Mouse (Mus musculus) forebrain, embryonic 13.5 days (tissue): ENCODE data around the gene Gm7257. TPM values are rescaled to one million over a fixed set of nuclear protein-coding genes. Genes with fewer than 3 reads are reported as not detected.

Experiments
- ATAC-seq: fragments of 200-750 bp; cut with Nextera tagmentation; 2 replicates; pipeline ENCODE4 v1.8.0; 2017
- H3K27ac ChIP-seq: fragments of 300-500 bp; sonication (generic); 2 replicates; pipeline ENCODE4 v1.5.1; 2015; ENCODE audit warnings: inconsistent platforms, mild to moderate bottlenecking, moderate library complexity
- H3K27me3 ChIP-seq: fragments of 300-500 bp; sonication (generic); 2 replicates; pipeline ENCODE4 v1.6.1; 2015; ENCODE audit warnings: mild to moderate bottlenecking, inconsistent platforms
- H3K36me3 ChIP-seq: fragments of 300-500 bp; sonication (generic); 2 replicates; pipeline ENCODE4 v1.6.1; 2015; ENCODE audit warnings: mild to moderate bottlenecking, inconsistent platforms; ENCODE audit not compliant: poor library complexity, severe bottlenecking
- H3K4me1 ChIP-seq: fragments of 300-500 bp; sonication (generic); 2 replicates; pipeline ENCODE4 v1.6.1; 2015; ENCODE audit warnings: inconsistent platforms
- H3K4me2 ChIP-seq: fragments of 300-500 bp; sonication (generic); 2 replicates; pipeline ENCODE4 v1.6.1; 2015; ENCODE audit warnings: inconsistent platforms, mild to moderate bottlenecking, moderate library complexity
- H3K4me3 ChIP-seq: fragments of 300-500 bp; sonication (generic); 2 replicates; pipeline ENCODE4 v1.5.1; 2015; ENCODE audit warnings: mild to moderate bottlenecking, inconsistent platforms
- H3K9ac ChIP-seq: fragments of 300-500 bp; sonication (generic); 2 replicates; pipeline ENCODE4 v1.6.1; 2015; ENCODE audit warnings: mild to moderate bottlenecking, inconsistent platforms
- H3K9me3 ChIP-seq: fragments of 300-500 bp; sonication (generic); replicated peaks from 2 replicates; pipeline ENCODE4 v1.6.1; 2016; ENCODE audit warnings: inconsistent platforms
- WGBS: fragments of 180-500 bp; shearing (Covaris S2); methylation state at CpG from one replicate; pipeline ENCODE4 v1.1.7; 2015; 5-methylcytosine and 5-hydroxymethylcytosine counted together
- polyA plus RNA-seq: library from polyadenylated mRNA; unstranded; fragments of >200 nt; fragmentation: Nextera tagmentation; extraction: Ambion mirVana; gene quantifications from 2 replicates; pipeline ENCODE4 v1.2.1, GENCODE M21; 2015

Gm7257 gene
- polyA plus RNA-seq: not detected in 2 replicates

- ATAC-seq: no peak
- H3K27ac ChIP-seq: no peak within 1 kb of the TSS
- 80% methylated on average over 4 of the region's 4 CpGs for WGBS
- H3K4me2 ChIP-seq: no peak within 1 kb of the TSS
- no peaks in the 10 kb centered on the region for H3K4me1 ChIP-seq
- no peaks in the 10 kb centered on the region for H3K36me3 ChIP-seq
- no peak within 1 kb of the TSS for H3K4me3 ChIP-seq
- H3K9ac ChIP-seq: no peak within 1 kb of the TSS
- H3K27me3 ChIP-seq: no peaks in the 10 kb centered on the region
- peaks cover 23% of the 10 kb centered on the region for H3K9me3 ChIP-seq
These were observed at the start of gene Gm7257 for GRCm38 (mm10) chr9:36431584-36431983. Gene Gm7257 (plus strand): TSS chr9:36431884.

DNA sequence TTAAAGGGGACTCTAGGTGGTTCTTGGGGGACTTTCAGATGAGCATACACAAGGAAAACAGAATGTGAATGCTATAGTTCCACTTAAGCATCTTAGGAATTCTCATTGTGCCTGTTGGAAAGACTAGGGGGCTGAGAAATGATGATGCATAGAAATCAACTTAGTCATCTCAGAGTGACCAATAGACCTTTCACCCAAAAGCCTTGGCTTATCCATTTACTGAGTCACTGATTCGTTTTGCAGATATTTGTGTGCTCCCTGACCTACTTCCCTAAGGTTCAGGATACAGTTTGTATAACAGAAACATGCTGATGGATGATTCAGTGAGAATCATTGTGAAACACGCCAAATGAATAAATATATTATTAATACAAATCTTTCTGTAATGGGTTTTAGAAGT is 28.7 kb upstream of the Gm7257 start:
- Histone ChIP-seq H3K4me2 (no peak overlapping the region), H3K4me1 (no peaks in the 10 kb centered on the region), H3K4me3 (no peak overlapping the region), H3K9ac (no peak overlapping the region), H3K9me3 (peaks cover 18% of the 10 kb centered on the region), H3K27ac (no peak overlapping the region), H3K36me3 (no peaks in the 10 kb centered on the region), H3K27me3 (no peaks in the 10 kb centered on the region)
- WGBS: 53% methylated on average over 2 of the region's 2 CpGs
- no peak for ATAC-seq

DNA sequence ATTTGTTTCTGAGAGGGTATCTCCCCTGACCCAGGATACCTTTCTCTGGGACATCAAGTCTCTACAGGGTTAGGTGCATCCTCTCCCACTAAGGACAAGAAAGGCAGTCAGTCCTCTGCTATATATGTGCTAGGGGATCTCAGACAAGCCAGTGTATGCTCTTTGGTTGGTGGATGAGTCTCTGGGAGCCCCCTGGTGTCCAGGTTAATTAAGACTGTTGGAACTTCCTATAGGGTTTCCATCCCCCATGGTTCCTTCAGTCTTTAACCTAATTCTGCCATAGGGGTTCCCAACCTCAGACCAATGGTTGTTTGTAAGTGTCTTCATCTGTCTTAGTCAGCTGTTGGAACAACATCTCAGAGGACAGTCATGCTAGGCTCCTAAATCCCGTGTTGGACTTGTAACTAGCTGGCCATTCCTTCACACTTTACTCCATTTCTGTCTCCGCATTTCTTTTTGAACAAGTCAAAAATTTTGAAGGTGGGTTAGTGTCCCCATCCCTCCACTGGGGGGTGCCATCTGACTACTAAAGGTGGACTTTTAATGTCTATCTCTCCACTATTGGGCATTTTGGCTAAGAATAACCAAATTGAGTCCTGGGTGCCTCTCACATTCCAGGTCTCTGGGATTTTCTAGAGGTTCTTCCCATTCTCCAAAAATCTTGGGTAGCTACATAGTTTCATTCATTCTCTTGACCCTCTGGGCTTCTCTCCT is 3.5 kb downstream of the Gm7257 start:
- Histone ChIP-seq H3K9me3 (peaks cover 13% of the 10 kb centered on the region), H3K27me3 (no peaks in the 10 kb centered on the region), H3K4me1 (no peaks in the 10 kb centered on the region), H3K4me2 (no peak overlapping the region), H3K27ac (no peak overlapping the region), H3K4me3 (no peak overlapping the region), H3K9ac (no peak overlapping the region), H3K36me3 (no peaks in the 10 kb centered on the region)
- 39% methylated on average over 2 of the region's 2 CpGs for WGBS
- ATAC-seq: no peak

DNA sequence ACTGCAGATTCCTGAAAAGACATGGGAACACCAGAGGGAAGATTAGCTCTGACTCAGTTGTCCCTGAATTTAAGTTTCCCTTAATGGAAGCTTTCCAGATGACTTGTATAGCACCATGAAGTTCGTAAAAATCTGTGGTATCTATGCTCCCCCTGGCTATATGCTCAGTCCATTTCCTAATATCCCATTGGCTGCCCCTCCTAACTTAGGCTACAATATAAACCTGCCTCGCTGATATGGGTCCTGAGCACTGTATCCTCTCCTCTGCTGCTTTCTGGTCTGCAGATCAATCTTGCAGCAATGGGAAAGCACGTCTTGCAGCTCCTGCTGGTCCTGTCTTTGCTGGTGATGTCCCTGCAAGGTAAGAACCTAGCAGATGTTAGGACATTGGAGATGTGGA is 43.7 kb downstream of the Gm7257 start, which contains the start of gene Gm9513:
TSS of gene Gm9513 (plus strand) at position 301 of the 400 bp plus-strand sequence.
- no peak within 1 kb of the TSS for H3K4me3 ChIP-seq
- no peaks in the 10 kb centered on the region for H3K36me3 ChIP-seq
- no peak within 1 kb of the TSS for H3K9ac ChIP-seq
- no peak within 1 kb of the TSS for H3K4me2 ChIP-seq
- 68% methylated on average over 3 of the region's 3 CpGs for WGBS
- no peak for ATAC-seq
- H3K9me3 ChIP-seq: peaks cover 30% of the 10 kb centered on the region
- no peaks in the 10 kb centered on the region for H3K27me3 ChIP-seq
- H3K27ac ChIP-seq: no peak within 1 kb of the TSS
- no peaks in the 10 kb centered on the region for H3K4me1 ChIP-seq

Other genes starting within 250 kb of the Gm7257 start
- not detected in 2 replicates for gene Gm9513, start 43.8 kb downstream of the Gm7257 start, polyA plus RNA-seq
- gene Gm5615, start 110.1 kb downstream of the Gm7257 start, polyA plus RNA-seq: not detected in 2 replicates
- gene Gm17689, start 150.8 kb downstream of the Gm7257 start, polyA plus RNA-seq: not detected in 2 replicates
- not detected in 2 replicates for gene A630095E13Rik, start 211.5 kb downstream of the Gm7257 start, polyA plus RNA-seq